Mouse (Mus musculus): ENCODE data around the gene Phf13. TPM values are rescaled to one million over a fixed set of nuclear protein-coding genes. Genes with fewer than 3 reads are reported as not detected.

Phf13 gene
- total RNA-seq, 1 experiment, result 22.2 TPM

GRCm38 (mm10) chr4:152021568-152022097 lies 25.6 kb upstream of the Phf13 start:
- H3K36me3 ChIP-seq (ENCODE audit: control insufficient read depth, insufficient read depth, low read length, poor library complexity, severe bottlenecking), result peaks cover 59% of the 10 kb centered on the region

GRCm38 (mm10) chr4:152020024-152020423 lies 24.0 kb upstream of the Phf13 start:
- Histone ChIP-seq H3K9me3 (ENCODE audit: control insufficient read depth, insufficient read depth, low read depth, low read length) (no peaks in the 10 kb centered on the region), H3K4me3 (ENCODE audit: insufficient read depth in 1 of 2, low read depth in 1 of 2, low read length in 2 of 2, poor library complexity in 1 of 2, severe bottlenecking in 1 of 2) (no peak overlapping the region), H3K27ac (ENCODE audit: insufficient read depth, low read depth, low read length, poor library complexity, severe bottlenecking) (no peak overlapping the region), H3K4me1 (ENCODE audit: control insufficient read depth in 2 of 2, insufficient read depth in 2 of 2, low read length in 2 of 2, poor library complexity in 1 of 2) (peaks cover 0 to 14% of the 10 kb centered on the region in 2 experiments; a peak in 1 of 4 replicates), H3K36me3 (ENCODE audit: control insufficient read depth, insufficient read depth, low read length, poor library complexity, severe bottlenecking) (peaks cover 58% of the 10 kb centered on the region), H3K9ac (ENCODE audit: insufficient read depth, low read depth, low read length, poor library complexity, severe bottlenecking) (no peak overlapping the region)
- in situ Hi-C loops (cut with MboI; ENCODE audit: low sequenced_read_pairs in 2 of 2, unreplicated experiment in 2 of 2), result no loop called here
- DNase-seq (ENCODE audit: low read depth, low spot score), result no peak
- TF ChIP-seq ZC3H11A (IDR thresholded peaks at IDR 0.05; ENCODE audit: borderline replicate concordance, low read depth, low read length) (no peak), MAFK (IDR thresholded peaks at IDR 0.05; ENCODE audit: insufficient read depth, low read depth, low read length) (no peak), HCFC1 (IDR thresholded peaks at IDR 0.05; ENCODE audit: borderline replicate concordance, insufficient read depth, low read length) (no peak), ZNF384 (IDR thresholded peaks at IDR 0.05; ENCODE audit: low read depth, low read length) (no peak), CHD2 (IDR thresholded peaks at IDR 0.05; ENCODE audit: low read depth, low read length) (no peak)

More at GRCm38 (mm10) chr4:152021568-152022097, 25.6 kb upstream of the Phf13 start:
- no peak overlapping the region for H3K9ac ChIP-seq (ENCODE audit: insufficient read depth, low read depth, low read length, poor library complexity, severe bottlenecking)
- in situ Hi-C loops (cut with MboI; ENCODE audit: low sequenced_read_pairs in 2 of 2, unreplicated experiment in 2 of 2), result no loop called here
- no peaks in the 10 kb centered on the region for H3K9me3 ChIP-seq (ENCODE audit: control insufficient read depth, insufficient read depth, low read depth, low read length)
- DNase-seq (ENCODE audit: low read depth, low spot score), result no peak
- H3K4me1 ChIP-seq (ENCODE audit: control insufficient read depth in 2 of 2, insufficient read depth in 2 of 2, low read length in 2 of 2, poor library complexity in 1 of 2), result peaks cover 0 to 22% of the 10 kb centered on the region in 2 experiments; a peak in 2 of 4 replicates
- H3K4me3 ChIP-seq (ENCODE audit: insufficient read depth in 1 of 2, low read depth in 1 of 2, low read length in 2 of 2, poor library complexity in 1 of 2, severe bottlenecking in 1 of 2), result no peak overlapping the region
- TF ChIP-seq ZNF384 (IDR thresholded peaks at IDR 0.05; ENCODE audit: low read depth, low read length), result no peak
- peak; percentile 86 for TF ChIP-seq MAFK (IDR thresholded peaks at IDR 0.05; ENCODE audit: insufficient read depth, low read depth, low read length)
- TF ChIP-seq CHD2 (IDR thresholded peaks at IDR 0.05; ENCODE audit: low read depth, low read length), result no peak
- H3K27ac ChIP-seq (ENCODE audit: insufficient read depth, low read depth, low read length, poor library complexity, severe bottlenecking), result no peak overlapping the region

- Histone ChIP-seq H3K36me3 (ENCODE audit: control insufficient read depth, insufficient read depth, low read length, poor library complexity, severe bottlenecking) (peaks cover 65% of the 10 kb centered on the region), H3K4me3 (ENCODE audit: insufficient read depth in 1 of 2, low read depth in 1 of 2, low read length in 2 of 2, poor library complexity in 1 of 2, severe bottlenecking in 1 of 2) (no peak overlapping the region), H3K9me3 (ENCODE audit: control insufficient read depth, insufficient read depth, low read depth, low read length) (no peaks in the 10 kb centered on the region), H3K27ac (ENCODE audit: insufficient read depth, low read depth, low read length, poor library complexity, severe bottlenecking) (no peak overlapping the region), H3K9ac (ENCODE audit: insufficient read depth, low read depth, low read length, poor library complexity, severe bottlenecking) (no peak overlapping the region), H3K4me1 (ENCODE audit: control insufficient read depth in 2 of 2, insufficient read depth in 2 of 2, low read length in 2 of 2, poor library complexity in 1 of 2) (peaks cover 0 to 14% of the 10 kb centered on the region in 2 experiments; a peak in 1 of 4 replicates)
- in situ Hi-C loops (cut with MboI; ENCODE audit: low sequenced_read_pairs in 2 of 2, unreplicated experiment in 2 of 2), result no loop called here
- no peak for DNase-seq (ENCODE audit: low read depth, low spot score)
- no peak for TF ChIP-seq ZNF384 (IDR thresholded peaks at IDR 0.05; ENCODE audit: low read depth, low read length)
- no peak for TF ChIP-seq HCFC1 (IDR thresholded peaks at IDR 0.05; ENCODE audit: borderline replicate concordance, insufficient read depth, low read length)
- TF ChIP-seq CHD2 (IDR thresholded peaks at IDR 0.05; ENCODE audit: low read depth, low read length), result no peak
- TF ChIP-seq ZC3H11A (IDR thresholded peaks at IDR 0.05; ENCODE audit: borderline replicate concordance, low read depth, low read length), result no peak
- no peak for TF ChIP-seq MAFK (IDR thresholded peaks at IDR 0.05; ENCODE audit: insufficient read depth, low read depth, low read length)
Observed at GRCm38 (mm10) chr4:152019073-152019472, 23.0 kb upstream of the Phf13 start.

- in situ Hi-C loops (cut with MboI; ENCODE audit: low sequenced_read_pairs in 2 of 2, unreplicated experiment in 2 of 2), result no loop called here
- Histone ChIP-seq H3K4me3 (ENCODE audit: insufficient read depth in 1 of 2, low read depth in 1 of 2, low read length in 2 of 2, poor library complexity in 1 of 2, severe bottlenecking in 1 of 2) (no peak overlapping the region), H3K4me1 (ENCODE audit: control insufficient read depth in 2 of 2, insufficient read depth in 2 of 2, low read length in 2 of 2, poor library complexity in 1 of 2) (peaks cover 0 to 14% of the 10 kb centered on the region in 2 experiments; a peak in 2 of 4 replicates), H3K9ac (ENCODE audit: insufficient read depth, low read depth, low read length, poor library complexity, severe bottlenecking) (no peak overlapping the region), H3K27ac (ENCODE audit: insufficient read depth, low read depth, low read length, poor library complexity, severe bottlenecking) (no peak overlapping the region), H3K36me3 (ENCODE audit: control insufficient read depth, insufficient read depth, low read length, poor library complexity, severe bottlenecking) (peaks cover 57% of the 10 kb centered on the region), H3K9me3 (ENCODE audit: control insufficient read depth, insufficient read depth, low read depth, low read length) (no peaks in the 10 kb centered on the region)
- no peak for TF ChIP-seq CHD2 (IDR thresholded peaks at IDR 0.05; ENCODE audit: low read depth, low read length)
- TF ChIP-seq ZNF384 (IDR thresholded peaks at IDR 0.05; ENCODE audit: low read depth, low read length), result no peak
- no peak for TF ChIP-seq MAFK (IDR thresholded peaks at IDR 0.05; ENCODE audit: insufficient read depth, low read depth, low read length)
- no peak for TF ChIP-seq ZC3H11A (IDR thresholded peaks at IDR 0.05; ENCODE audit: borderline replicate concordance, low read depth, low read length)
- no peak for TF ChIP-seq HCFC1 (IDR thresholded peaks at IDR 0.05; ENCODE audit: borderline replicate concordance, insufficient read depth, low read length)
- DNase-seq (ENCODE audit: low read depth, low spot score), result no peak
Observed at GRCm38 (mm10) chr4:152013036-152013813, 17.2 kb upstream of the Phf13 start.

Measured in ES-E14 (cell line).